Mouse (Mus musculus): ENCODE results near the gene Cbfa2t2. TPM values are rescaled to one million over a fixed set of nuclear protein-coding genes. Genes with fewer than 3 reads are reported as not detected.

The Cbfa2t2 gene
- total and polyA plus RNA-seq, 2 experiments from 2014 or later: 18.2 to 45.1 TPM

- ATAC-seq (ENCODE audit: insufficient read depth, low read depth) (no peak), DNase-seq (ENCODE audit: low spot score) (no peak)
- no peaks in the 10 kb centered on the region for H3K4me1 ChIP-seq (ENCODE audit: control insufficient read depth, insufficient read depth)
- no peak overlapping the region for H3K4me3 ChIP-seq (ENCODE audit: low read depth, low read length)
- H3K4me2 ChIP-seq (ENCODE audit: low read depth, low read length): no peak overlapping the region
- no peaks in the 10 kb centered on the region for H3K9me3 ChIP-seq (replicated peaks; ENCODE audit: control insufficient read depth, low read length)
- H3K27ac ChIP-seq (ENCODE audit: low read depth): no peak overlapping the region
- H3K36me3 ChIP-seq (replicated peaks; ENCODE audit: control insufficient read depth, insufficient read depth, low read length): 0 out of 2 replicates have a peak, but pooled peaks cover 6% of the 10 kb centered on the region
- no peak for TF ChIP-seq EP300 (IDR thresholded peaks at IDR 0.05; ENCODE audit: low read depth)
- no peak overlapping the region for H3K9ac ChIP-seq (replicated peaks; ENCODE audit: low read depth, low read length)
- H3K27me3 ChIP-seq (ENCODE audit: control insufficient read depth, insufficient read depth, low read length): no peaks in the 10 kb centered on the region
Measured at GRCm38 (mm10) chr2:154448633-154449032, 12.4 kb downstream of the Cbfa2t2 start.

- TF ChIP-seq CTCF (IDR thresholded peaks at IDR 0.05; ENCODE audit: low read depth): no peak
- no peak for TF ChIP-seq EP300 (IDR thresholded peaks at IDR 0.05; ENCODE audit: low read depth)
- Histone ChIP-seq H3K9ac (replicated peaks; ENCODE audit: low read depth, low read length) (no peak overlapping the region), H3K9me3 (replicated peaks; ENCODE audit: control insufficient read depth, low read length) (no peaks in the 10 kb centered on the region), H3K4me2 (ENCODE audit: low read depth, low read length) (no peak overlapping the region), H3K27me3 (ENCODE audit: control insufficient read depth, insufficient read depth, low read length) (no peaks in the 10 kb centered on the region), H3K27ac (ENCODE audit: low read depth) (no peak overlapping the region), H3K36me3 (replicated peaks; ENCODE audit: control insufficient read depth, insufficient read depth, low read length) (0 out of 2 replicates have a peak, but pooled peaks cover 3% of the 10 kb centered on the region), H3K4me3 (ENCODE audit: low read depth, low read length) (no peak overlapping the region), H3K4me1 (ENCODE audit: control insufficient read depth, insufficient read depth) (peaks cover 19% of the 10 kb centered on the region)
- DNase-seq (ENCODE audit: low spot score) (no peak), ATAC-seq (ENCODE audit: insufficient read depth, low read depth) (no peak)
- WGBS: 94% methylated on average over 2 of the region's 2 CpGs
Measured at GRCm38 (mm10) chr2:154452951-154453350, 16.7 kb downstream of the Cbfa2t2 start.

- H3K4me2 ChIP-seq (ENCODE audit: low read depth, low read length): no peak overlapping the region
- H3K4me1 ChIP-seq (ENCODE audit: control insufficient read depth, insufficient read depth): peaks cover 19% of the 10 kb centered on the region
- TF ChIP-seq CTCF (IDR thresholded peaks at IDR 0.05; ENCODE audit: low read depth) (no peak), EP300 (IDR thresholded peaks at IDR 0.05; ENCODE audit: low read depth) (no peak)
- ATAC-seq (ENCODE audit: insufficient read depth, low read depth) (no peak), DNase-seq (ENCODE audit: low spot score) (no peak)
- no peaks in the 10 kb centered on the region for H3K9me3 ChIP-seq (replicated peaks; ENCODE audit: control insufficient read depth, low read length)
- 57% methylated on average over 1 of the region's 1 CpGs for WGBS
- H3K27me3 ChIP-seq (ENCODE audit: control insufficient read depth, insufficient read depth, low read length): no peaks in the 10 kb centered on the region
- no peak overlapping the region for H3K4me3 ChIP-seq (ENCODE audit: low read depth, low read length)
- no peak overlapping the region for H3K27ac ChIP-seq (ENCODE audit: low read depth)
- no peak overlapping the region for H3K9ac ChIP-seq (replicated peaks; ENCODE audit: low read depth, low read length)
- no peaks in the 10 kb centered on the region for H3K36me3 ChIP-seq (replicated peaks; ENCODE audit: control insufficient read depth, insufficient read depth, low read length)
Measured at GRCm38 (mm10) chr2:154454099-154454498, 17.8 kb downstream of the Cbfa2t2 start.

DNA sequence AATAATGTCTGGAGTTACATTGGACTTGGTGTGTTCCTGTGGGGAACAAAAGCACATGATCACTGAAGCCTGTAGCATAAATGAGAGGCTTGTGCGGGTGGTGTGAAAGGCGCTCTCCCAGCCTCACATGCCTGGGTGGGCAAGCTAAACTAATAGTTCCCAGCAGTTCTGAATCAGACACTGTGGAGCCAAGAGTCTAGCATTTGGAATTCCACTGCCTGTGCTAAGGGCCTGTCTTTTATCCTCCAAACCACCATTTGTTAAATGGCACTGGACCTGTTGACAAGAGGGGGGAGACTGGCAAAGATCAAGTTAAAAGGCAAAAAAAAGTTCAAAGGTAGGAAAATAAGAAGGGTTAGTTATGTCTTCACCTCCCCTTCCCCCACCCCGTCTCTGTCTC is 18.3 kb downstream of the Cbfa2t2 start:
- WGBS: 60% methylated on average over 3 of the region's 3 CpGs

DNA sequence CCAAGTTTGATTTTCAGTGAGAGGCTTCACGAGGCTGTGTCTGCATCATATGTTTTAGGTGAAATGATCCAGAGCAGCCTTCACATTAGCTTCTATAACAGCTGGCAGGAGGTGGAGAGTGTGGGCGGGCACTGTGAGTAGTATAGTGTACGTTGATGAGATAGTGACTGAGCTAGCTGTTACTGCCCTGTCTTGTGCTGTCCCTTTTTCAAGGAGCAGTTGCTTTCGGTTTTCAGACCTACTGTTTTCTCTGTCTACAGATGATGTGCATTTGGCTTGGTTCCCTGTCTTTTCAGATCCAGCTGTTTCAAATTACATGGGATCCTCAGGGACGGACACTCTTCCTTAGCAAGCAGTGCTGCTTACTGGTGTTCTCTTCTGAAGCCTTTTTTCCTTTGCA is 19.5 kb downstream of the Cbfa2t2 start:
- Histone ChIP-seq H3K9me3 (replicated peaks; ENCODE audit: control insufficient read depth, low read length) (no peaks in the 10 kb centered on the region), H3K27ac (ENCODE audit: low read depth) (peak overlapping the region; percentile 50; the same call in 1 of the 2 replicates), H3K4me1 (ENCODE audit: control insufficient read depth, insufficient read depth) (peaks cover 25% of the 10 kb centered on the region), H3K9ac (replicated peaks; ENCODE audit: low read depth, low read length) (no peak overlapping the region), H3K4me2 (ENCODE audit: low read depth, low read length) (peak overlapping the region; percentile 21; the same call in 1 of the 2 replicates), H3K27me3 (ENCODE audit: control insufficient read depth, insufficient read depth, low read length) (no peaks in the 10 kb centered on the region), H3K36me3 (replicated peaks; ENCODE audit: control insufficient read depth, insufficient read depth, low read length) (no peaks in the 10 kb centered on the region), H3K4me3 (ENCODE audit: low read depth, low read length) (no peak overlapping the region)
- DNase-seq (ENCODE audit: low spot score): no peak
- ATAC-seq (ENCODE audit: insufficient read depth, low read depth): peak; percentile 60; the same call in 1 of the 2 replicates
- WGBS: 25% methylated on average over 5 of the region's 5 CpGs
- no peak for TF ChIP-seq EP300 (IDR thresholded peaks at IDR 0.05; ENCODE audit: low read depth)
- no peak for TF ChIP-seq CTCF (IDR thresholded peaks at IDR 0.05; ENCODE audit: low read depth)

More for the DNA sequence above, 18.3 kb downstream of the Cbfa2t2 start:
- no peak for DNase-seq (ENCODE audit: low spot score)
- H3K4me3 ChIP-seq (ENCODE audit: low read depth, low read length): no peak overlapping the region
- H3K27ac ChIP-seq (ENCODE audit: low read depth): no peak overlapping the region
- TF ChIP-seq CTCF (IDR thresholded peaks at IDR 0.05; ENCODE audit: low read depth) (no peak), EP300 (IDR thresholded peaks at IDR 0.05; ENCODE audit: low read depth) (no peak)
- no peak for ATAC-seq (ENCODE audit: insufficient read depth, low read depth)
- H3K4me1 ChIP-seq (ENCODE audit: control insufficient read depth, insufficient read depth): peaks cover 20% of the 10 kb centered on the region
- H3K36me3 ChIP-seq (replicated peaks; ENCODE audit: control insufficient read depth, insufficient read depth, low read length): no peaks in the 10 kb centered on the region
- H3K9ac ChIP-seq (replicated peaks; ENCODE audit: low read depth, low read length): no peak overlapping the region
- no peak overlapping the region for H3K4me2 ChIP-seq (ENCODE audit: low read depth, low read length)
- H3K9me3 ChIP-seq (replicated peaks; ENCODE audit: control insufficient read depth, low read length): no peaks in the 10 kb centered on the region
- no peaks in the 10 kb centered on the region for H3K27me3 ChIP-seq (ENCODE audit: control insufficient read depth, insufficient read depth, low read length)

DNA sequence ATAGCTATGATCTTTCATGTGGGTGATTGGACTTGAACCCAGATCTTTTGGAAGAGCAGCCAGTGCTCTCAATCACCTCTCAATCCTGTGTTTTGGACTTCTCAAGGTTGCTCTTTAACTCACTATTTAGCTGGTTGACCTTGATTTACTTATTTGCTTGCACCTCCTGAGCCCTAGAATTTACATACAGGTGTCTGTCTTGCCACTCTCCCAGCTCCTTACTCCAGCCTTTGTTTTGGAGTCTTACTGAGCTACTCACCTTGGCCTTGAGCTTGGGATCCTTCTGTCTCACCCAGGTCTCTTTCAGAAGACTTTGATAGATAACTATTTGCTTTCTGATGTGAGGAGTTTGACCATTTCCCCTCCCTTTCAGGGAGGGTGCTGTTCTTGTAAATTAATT is 20.3 kb downstream of the Cbfa2t2 start:
- Histone ChIP-seq H3K4me1 (ENCODE audit: control insufficient read depth, insufficient read depth) (peaks cover 25% of the 10 kb centered on the region), H3K27me3 (ENCODE audit: control insufficient read depth, insufficient read depth, low read length) (no peaks in the 10 kb centered on the region), H3K9ac (replicated peaks; ENCODE audit: low read depth, low read length) (no peak overlapping the region), H3K4me3 (ENCODE audit: low read depth, low read length) (no peak overlapping the region), H3K9me3 (replicated peaks; ENCODE audit: control insufficient read depth, low read length) (no peaks in the 10 kb centered on the region), H3K27ac (ENCODE audit: low read depth) (no peak overlapping the region), H3K36me3 (replicated peaks; ENCODE audit: control insufficient read depth, insufficient read depth, low read length) (no peaks in the 10 kb centered on the region), H3K4me2 (ENCODE audit: low read depth, low read length) (no peak overlapping the region)
- no peak for TF ChIP-seq EP300 (IDR thresholded peaks at IDR 0.05; ENCODE audit: low read depth)
- TF ChIP-seq CTCF (IDR thresholded peaks at IDR 0.05; ENCODE audit: low read depth): no peak
- DNase-seq (ENCODE audit: low spot score) (no peak), ATAC-seq (ENCODE audit: insufficient read depth, low read depth) (no peak)
